Mouse (Mus musculus) CH12.LX (cell line): ENCODE data around the gene Myrf.

Experiments used
- CHD2 ChIP-seq: IDR thresholded peaks from 2 replicates; pipeline ENCODE4 v1.6.1; 2011; ENCODE audit warnings: low read length, improper control_type of control experiment
- CTCF ChIP-seq, 2 experiments: IDR thresholded peaks in 1 of 2; conservative IDR thresholded peaks in 1 of 2; 2 replicates each; pipeline ENCODE4 v1.5.1; 2011 to 2012; ENCODE audit warnings: low read depth in 2 of 2, low read length in 2 of 2, improper control_type of control experiment in 1 of 2, inconsistent platforms in 1 of 2, mild to moderate bottlenecking in 1 of 2, moderate library complexity in 1 of 2
- TCF12 ChIP-seq: IDR thresholded peaks from 2 replicates; pipeline ENCODE4 v1.6.1; 2014; ENCODE audit warnings: low read depth, mild to moderate bottlenecking, inconsistent platforms, low read length, improper control_type of control experiment

DNA sequence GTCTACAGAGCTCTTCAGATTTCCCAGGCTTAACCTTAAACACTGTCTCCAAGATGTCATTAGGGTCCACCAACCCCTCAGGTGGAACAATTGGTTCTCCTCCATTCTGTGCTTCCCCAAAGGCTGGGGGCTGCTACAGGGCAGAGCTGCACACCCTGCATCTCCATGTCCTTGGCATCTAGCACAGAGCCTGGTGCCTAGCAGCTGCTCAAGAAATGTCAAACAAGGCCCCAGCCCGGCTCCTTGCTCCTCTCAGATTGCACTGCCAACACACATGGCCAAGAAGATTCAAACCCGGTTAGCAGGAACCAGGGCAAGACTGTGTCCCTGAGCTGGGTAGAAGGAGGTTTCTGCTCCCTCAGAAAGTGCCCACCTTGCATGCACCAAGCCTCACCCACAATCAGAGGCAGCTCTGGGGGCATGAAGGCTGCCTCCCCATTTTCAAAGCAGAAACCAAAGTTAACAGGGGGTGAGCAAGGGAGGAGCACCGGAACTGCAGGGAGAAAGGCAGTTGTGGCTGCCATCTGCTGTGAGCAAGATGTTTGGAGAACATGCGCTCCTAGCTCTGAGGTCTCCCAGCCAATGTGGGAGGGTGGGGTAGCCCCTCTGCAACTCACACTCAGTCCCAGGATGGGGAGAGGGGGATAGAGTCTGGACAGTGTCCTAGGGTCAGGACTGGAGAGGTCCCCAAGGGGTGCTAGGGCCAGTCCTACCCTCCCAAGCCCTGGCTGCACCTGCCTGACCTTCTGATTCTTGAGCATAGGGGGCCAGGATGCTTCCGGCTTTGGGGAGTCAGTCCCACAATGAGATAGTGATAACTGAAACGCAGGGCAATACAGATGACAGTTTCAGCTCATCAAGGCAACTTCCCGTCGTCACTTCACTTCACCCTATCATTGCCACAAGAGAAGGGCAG is 47.8 kb upstream of the Myrf start:
- TF ChIP-seq TCF12: no peak
- no peak for TF ChIP-seq CHD2
- TF ChIP-seq CTCF (conservative IDR thresholded peaks at IDR 0.05 in 1 of 2, IDR thresholded peaks at IDR 0.05 in 1 of 2; ENCODE audit: low read depth in 2 of 2, low read length in 2 of 2): no peak
